Mouse (Mus musculus) neural tube, embryonic 11.5 days (tissue): ENCODE data around the gene Gm10375. TPM values are rescaled to one million over a fixed set of nuclear protein-coding genes. Genes with fewer than 3 reads are reported as not detected.
"Not testable (repeated sequence)": the region's sequence is repeated elsewhere in the genome, so short reads cannot be mapped to it uniquely, and the experiment has no call there.

Experiments
- ATAC-seq: fragments of 200-750 bp; cut with Nextera tagmentation; 2 replicates; pipeline ENCODE4 v1.8.0; 2017; ENCODE audit warnings: moderate number of reproducible peaks, mild to moderate bottlenecking, moderate TSS enrichment, moderate library complexity; ENCODE audit not compliant: insufficient read depth, low FRiP score, low TSS enrichment
- DNase-seq: peaks from one replicate; pipeline ENCODE4 v3.0.0-alpha.2; 2015; ENCODE audit warnings: low spot score
- H3K27ac ChIP-seq: fragments of 300-500 bp; sonication (generic); 2 replicates; pipeline ENCODE4 v1.5.1; 2014; ENCODE audit warnings: low read depth, mild to moderate bottlenecking, low read length
- H3K27me3 ChIP-seq: fragments of 300-500 bp; sonication (generic); 2 replicates; pipeline ENCODE4 v1.6.1; 2014; ENCODE audit warnings: mild to moderate bottlenecking, low read length, mixed read lengths; ENCODE audit not compliant: control insufficient read depth, insufficient read depth
- H3K36me3 ChIP-seq: fragments of 300-500 bp; sonication (generic); 2 replicates; pipeline ENCODE4 v1.6.1; 2014; ENCODE audit warnings: mild to moderate bottlenecking, low read length, moderate library complexity, mixed read lengths; ENCODE audit not compliant: control insufficient read depth, insufficient read depth
- H3K4me1 ChIP-seq: fragments of 300-500 bp; sonication (generic); 2 replicates; pipeline ENCODE4 v1.6.1; 2014; ENCODE audit warnings: low read length, mixed read lengths; ENCODE audit not compliant: control insufficient read depth, insufficient read depth
- H3K4me2 ChIP-seq: fragments of 300-500 bp; sonication (generic); 2 replicates; pipeline ENCODE4 v1.6.1; 2014; ENCODE audit warnings: low read depth, mild to moderate bottlenecking, moderate library complexity
- H3K4me3 ChIP-seq: fragments of 300-500 bp; sonication (generic); 2 replicates; pipeline ENCODE4 v1.5.1; 2014; ENCODE audit warnings: low read depth, low read length
- H3K9ac ChIP-seq: fragments of 300-500 bp; sonication (generic); 2 replicates; pipeline ENCODE4 v1.6.1; 2014; ENCODE audit warnings: mild to moderate bottlenecking, low read length
- H3K9me3 ChIP-seq: fragments of 300-500 bp; sonication (generic); 2 replicates; pipeline ENCODE4 v1.6.1; 2016; ENCODE audit warnings: low read length; ENCODE audit not compliant: control insufficient read depth
- WGBS: fragments of 180-500 bp; shearing (Covaris S2); extraction: QIAGEN DNeasy Blood & Tissue Kit; methylation state at CpG from one replicate; pipeline ENCODE4 v1.1.7; 2014; 5-methylcytosine and 5-hydroxymethylcytosine counted together
- polyA plus RNA-seq: library from polyadenylated mRNA; unstranded; fragments of >200 nt; fragmentation: Nextera tagmentation; extraction: Ambion mirVana; gene quantifications from 2 replicates; pipeline ENCODE4 v1.2.1, GENCODE M21; 2014

Gm10375 gene
- polyA plus RNA-seq = not detected in 2 replicates

DNA sequence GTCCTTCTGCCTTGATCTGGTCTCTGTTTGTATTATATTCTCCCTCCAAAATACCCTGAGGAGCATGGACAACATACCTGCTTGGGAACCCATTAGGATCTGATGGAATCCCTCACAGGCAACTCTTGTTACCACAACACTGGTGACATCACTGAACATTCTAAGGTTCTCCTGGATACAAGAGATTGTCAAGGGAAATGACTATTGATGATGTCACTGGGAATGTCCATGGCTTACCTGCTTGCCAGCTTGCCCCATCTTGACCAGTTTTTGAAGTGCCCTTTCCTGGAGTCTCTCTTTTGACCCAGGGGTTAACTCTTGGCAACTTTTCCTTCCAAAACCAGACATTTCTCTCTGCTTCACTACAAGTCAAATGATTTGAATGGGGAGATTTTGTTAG, at the start of gene Gm10375:
Gene Gm10375 (minus strand): TSS at position 101 of the 400 bp plus-strand sequence.
- ATAC-seq, H3K4me3 ChIP-seq: not testable (repeated sequence)

DNA sequence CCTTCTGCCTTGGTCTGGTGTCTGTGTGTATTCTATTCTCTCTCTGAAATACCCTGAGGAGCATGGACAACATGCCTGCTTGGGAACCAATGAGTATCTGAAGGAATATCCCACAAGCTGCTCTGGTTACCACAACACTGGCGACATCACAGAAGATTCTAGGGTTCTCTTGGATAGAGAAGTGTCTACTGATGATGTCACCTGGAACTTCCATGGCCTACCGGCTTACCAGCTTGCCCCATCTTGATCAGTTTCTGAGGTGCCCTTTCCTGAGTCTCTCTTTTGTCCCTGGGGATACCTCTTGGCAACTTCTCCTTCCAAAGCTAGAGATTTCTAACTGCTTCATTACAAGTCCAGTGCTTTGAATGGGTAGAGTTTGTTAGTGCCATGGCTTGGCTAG, 28.8 kb downstream of the Gm10375 start, which contains the start of gene Gm17654:
Gene Gm17654 (minus strand): TSS at position 101 of the 400 bp plus-strand sequence.
- H3K9me3 ChIP-seq, DNase-seq, H3K27me3 ChIP-seq, H3K36me3 ChIP-seq, H3K9ac ChIP-seq, H3K4me1 ChIP-seq, H3K4me2 ChIP-seq, H3K4me3 ChIP-seq, H3K27ac ChIP-seq, ATAC-seq: not testable (repeated sequence)
- 89% methylated on average over 1 of the region's 2 CpGs for WGBS

More for the DNA sequence above, at the start of gene Gm10375:
- not testable (repeated sequence) for H3K9me3 ChIP-seq, H3K4me2 ChIP-seq, H3K9ac ChIP-seq, H3K27ac ChIP-seq, H3K27me3 ChIP-seq, DNase-seq, H3K4me1 ChIP-seq, H3K36me3 ChIP-seq

- WGBS = 88% methylated on average over 2 of the region's 4 CpGs
- not testable (repeated sequence) for H3K27me3 ChIP-seq, DNase-seq, H3K27ac ChIP-seq, H3K4me3 ChIP-seq, H3K9ac ChIP-seq, H3K36me3 ChIP-seq, H3K4me2 ChIP-seq, H3K4me1 ChIP-seq, ATAC-seq, H3K9me3 ChIP-seq
Observed at GRCm38 (mm10) chr14:43577969-43578368, 29.8 kb downstream of the Gm10375 start.

Other genes starting within 250 kb of the Gm10375 start
- not detected in 2 replicates for gene Gm8138, start 191.7 kb downstream of the Gm10375 start, polyA plus RNA-seq
- not detected in 2 replicates for gene Gm5799, start 64.4 kb downstream of the Gm10375 start, polyA plus RNA-seq
- not detected in 2 replicates for gene Gm17654, start 28.9 kb downstream of the Gm10375 start, polyA plus RNA-seq
- gene Gm8165, start 69.2 kb upstream of the Gm10375 start, polyA plus RNA-seq = not detected in 2 replicates
- gene Gm7324, start 89.8 kb upstream of the Gm10375 start, polyA plus RNA-seq = 2.1 and 2.7 TPM in 2 replicates
- gene Gm16506, start 119.5 kb upstream of the Gm10375 start, polyA plus RNA-seq = not detected in 2 replicates
- not detected in 2 replicates for gene Gm6526, start 139.9 kb upstream of the Gm10375 start, polyA plus RNA-seq
- gene Gm8180, start 176.7 kb upstream of the Gm10375 start, polyA plus RNA-seq = not detected in 2 replicates